Mouse (Mus musculus): Measurements from ENCODE around the gene Cntfr.

DNA sequence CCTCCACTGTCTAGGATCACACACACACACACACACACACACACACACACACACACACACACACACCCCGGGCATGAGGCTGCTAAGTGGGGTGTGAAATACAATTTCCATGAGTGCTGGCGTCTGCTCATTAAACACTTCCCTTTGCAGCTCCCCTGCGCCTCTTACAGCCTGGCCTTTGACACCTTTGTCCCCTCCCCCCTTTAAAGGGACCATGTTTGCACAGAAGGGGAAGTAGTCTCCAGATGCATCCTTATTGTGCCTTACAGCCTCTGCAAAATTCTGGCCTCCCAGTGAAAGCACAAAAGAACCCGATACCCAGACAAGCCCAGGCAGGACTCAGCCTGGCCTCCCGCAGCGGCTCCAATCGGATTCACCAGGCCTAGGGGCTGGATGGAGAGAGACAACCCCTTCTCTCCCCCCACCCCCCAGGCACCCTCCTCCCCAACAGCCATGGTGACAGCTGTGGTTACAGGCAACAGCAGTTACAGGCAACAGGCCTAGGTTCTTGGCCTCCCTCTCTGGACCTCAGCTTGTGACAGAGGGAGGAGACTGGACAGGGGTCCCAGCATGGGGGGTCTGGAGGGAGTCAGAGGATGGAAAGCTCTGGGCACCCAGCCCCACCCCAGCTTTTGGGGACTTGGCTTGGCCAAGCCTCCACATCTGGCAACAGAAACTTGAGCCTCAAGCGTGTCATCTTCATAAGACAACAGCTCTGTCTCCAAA, 68.5 kb downstream of the Cntfr start:
- TF ChIP-seq POLR2A (IDR thresholded peaks at IDR 0.05; ENCODE audit: borderline replicate concordance, insufficient read depth, low read length): no peak
- TF ChIP-seq CTCF (IDR thresholded peaks at IDR 0.05; ENCODE audit: borderline replicate concordance, insufficient read depth, low read depth, low read length): no peak
